Comparison of ENCODE assay signal across 22 mouse cellular contexts in the genomic region with DNA sequence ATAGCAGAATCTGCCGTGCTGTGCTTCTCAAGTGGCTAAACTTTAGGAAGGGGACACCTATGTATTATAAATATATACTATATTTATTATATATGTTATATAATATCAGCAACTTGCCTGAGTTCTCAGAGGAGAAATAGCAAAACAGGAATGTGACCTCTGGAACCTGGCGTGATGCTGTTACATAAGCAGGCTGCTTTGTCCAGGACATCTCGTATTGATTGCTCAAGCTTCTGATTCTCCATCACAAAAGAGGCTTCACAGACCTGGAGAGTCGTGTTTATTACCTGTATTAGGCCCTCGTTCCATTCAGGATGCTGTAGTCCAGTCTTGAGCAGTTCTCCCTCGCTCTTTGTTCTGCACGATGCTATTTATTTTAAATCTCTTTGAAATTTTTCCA. TPM values are rescaled to one million over a fixed set of nuclear protein-coding genes. Genes with fewer than 3 reads are reported as not detected.
DNase-seq lines count a peak whose midpoint lies in the region; ATAC-seq and TF ChIP-seq lines count a peak whose summit lies in the region.
"Had no signal": no experiment of that assay in that cellular context is flagged by ENCODE, and none has a peak within 500 bp of the region (broad histone marks: within the 10 kb centered on the region; RNA-seq: fewer than 3 reads in every experiment).

No protein-coding gene starts in this region.

- TF ChIP-seq CTCF in kidney, adult 2 months (conservative IDR thresholded peaks at IDR 0.05; ENCODE audit: insufficient read depth, insufficient read length, low read depth, low read length), result no peak
- TF ChIP-seq CTCF in liver, adult 2 months (IDR thresholded peaks at IDR 0.05; ENCODE audit: low read depth, low read length), result no peak

- no peaks in the 10 kb centered on the region for H3K27me3 ChIP-seq in kidney, adult 2 months (replicated peaks; ENCODE audit: control insufficient read depth, insufficient read depth, low read length)
- no peaks in the 10 kb centered on the region for H3K27me3 ChIP-seq in kidney, embryonic 16.5 days (ENCODE audit: insufficient read depth, low read length)
- no peaks in the 10 kb centered on the region for H3K27me3 ChIP-seq in liver, adult 2 months (ENCODE audit: control insufficient read depth, insufficient read depth, low read length)
- H3K27me3 ChIP-seq in liver, embryonic 11.5 days (replicated peaks; ENCODE audit: control insufficient read depth, insufficient read depth, low read length), result no peaks in the 10 kb centered on the region
- H3K27me3 ChIP-seq: CH12.LX; embryonic facial prominence, embryonic 12.5 days; heart, embryonic 15.5 days had no signal

- intact Hi-C loops in left cerebral cortex, postnatal 4 days (cut with DNase I), result no loop called here

- no peak overlapping the region for H3K4me3 ChIP-seq in kidney, adult 2 months (ENCODE audit: insufficient read depth, low read depth, low read length)
- no peak overlapping the region for H3K4me3 ChIP-seq in kidney, embryonic 16.5 days (ENCODE audit: low read length)
- no peak overlapping the region for H3K4me3 ChIP-seq in liver, adult 2 months (ENCODE audit: insufficient read depth, low read depth, low read length)
- no peak overlapping the region for H3K4me3 ChIP-seq in liver, embryonic 11.5 days (ENCODE audit: low read depth, low read length)
- H3K4me3 ChIP-seq: embryonic facial prominence, embryonic 12.5 days; heart, adult 2 months; heart, embryonic 15.5 days; hindbrain, embryonic 10.5 days had no signal

- DNase-seq in kidney, adult 2 months, result peak; percentile 51
- DNase-seq in liver, adult 2 months (ENCODE audit: extremely low read depth, low read depth, low spot score), result peak; percentile 94
- no peak for DNase-seq in liver, embryonic 11.5 days (ENCODE audit: low spot score)
- DNase-seq in ES-CJ7 (ENCODE audit: low read depth, low spot score), result peak; percentile 80
- DNase-seq in R1 (ENCODE audit: low read depth, low spot score), result peak; percentile 65
- no peak for DNase-seq in left cerebral cortex, postnatal 4 days
- DNase-seq: adrenal gland, postnatal 14 days; cerebellum, adult 11-12 months; cerebellum, adult 9-10 months; cerebellum, postnatal 25 days; gastrocnemius, postnatal 10 days; heart, adult 2 months had no signal

- H3K4me1 ChIP-seq in kidney, adult 2 months (ENCODE audit: control insufficient read depth, insufficient read depth, low read length), result peaks cover 4% of the 10 kb centered on the region; the same call in 1 of the 2 replicates
- peaks cover 12% of the 10 kb centered on the region for H3K4me1 ChIP-seq in kidney, embryonic 16.5 days (ENCODE audit: insufficient read depth, low read length)
- peaks cover 19% of the 10 kb centered on the region for H3K4me1 ChIP-seq in liver, adult 2 months (ENCODE audit: control insufficient read depth, insufficient read depth, low read length)
- H3K4me1 ChIP-seq in liver, embryonic 11.5 days (replicated peaks; ENCODE audit: control insufficient read depth, insufficient read depth, low read length), result peaks cover 13% of the 10 kb centered on the region

- no peak for TF ChIP-seq POLR2A in kidney, adult 2 months (IDR thresholded peaks at IDR 0.05; ENCODE audit: low read depth, low read length)
- no peak for TF ChIP-seq POLR2A in liver, adult 2 months (IDR thresholded peaks at IDR 0.05; ENCODE audit: extremely low read depth, insufficient read depth, low read length)

- no peak overlapping the region for H3K27ac ChIP-seq in kidney, adult 2 months (ENCODE audit: insufficient read depth, low read depth, low read length)
- no peak overlapping the region for H3K27ac ChIP-seq in kidney, embryonic 16.5 days (ENCODE audit: low read length)
- peak overlapping the region; percentile 89 for H3K27ac ChIP-seq in liver, adult 2 months (replicated peaks; ENCODE audit: insufficient read depth, low read depth, low read length)
- no peak overlapping the region for H3K27ac ChIP-seq in liver, embryonic 11.5 days (ENCODE audit: low read depth, low read length)
- H3K27ac ChIP-seq: embryonic facial prominence, embryonic 12.5 days; heart, adult 2 months; heart, embryonic 15.5 days; hindbrain, embryonic 10.5 days; hindbrain, embryonic 14.5 days had no signal

- no peak overlapping the region for H3K9ac ChIP-seq in kidney, embryonic 16.5 days (replicated peaks; ENCODE audit: low read length)
- peak overlapping the region; percentile 10; the same call in 1 of the 2 replicates for H3K9ac ChIP-seq in liver, adult 2 months (ENCODE audit: low read depth, low read length)
- H3K9ac ChIP-seq in liver, embryonic 11.5 days (ENCODE audit: low read depth, low read length), result no peak overlapping the region
- H3K9ac ChIP-seq: embryonic facial prominence, embryonic 12.5 days; heart, embryonic 15.5 days; hindbrain, embryonic 14.5 days had no signal

- H3K79me2 ChIP-seq in liver, adult 2 months (ENCODE audit: control insufficient read depth, insufficient read depth, low read length), result peaks cover 11% of the 10 kb centered on the region; the same call in 1 of the 2 replicates

- H3K9me3 ChIP-seq in kidney, embryonic 16.5 days (ENCODE audit: low read length), result no peaks in the 10 kb centered on the region
- no peaks in the 10 kb centered on the region for H3K9me3 ChIP-seq in liver, embryonic 11.5 days (ENCODE audit: control insufficient read depth, low read length)
- H3K9me3 ChIP-seq: embryonic facial prominence, embryonic 12.5 days; G1E; heart, embryonic 15.5 days; hindbrain, embryonic 10.5 days had no signal

- WGBS in kidney, adult 2 months, result 79% methylated on average over 7 of the region's 7 CpGs
- 82% methylated on average over 7 of the region's 7 CpGs for WGBS in kidney, embryonic 16.5 days
- WGBS in liver, adult 2 months, result 38% methylated on average over 7 of the region's 7 CpGs
- WGBS in liver, embryonic 11.5 days, result 80% methylated on average over 7 of the region's 7 CpGs

- no peak for ATAC-seq in kidney, embryonic 16.5 days (ENCODE audit: low FRiP score, low TSS enrichment)
- ATAC-seq in liver, embryonic 11.5 days (replicated peaks; ENCODE audit: low FRiP score), result no peak
- ATAC-seq: activated CD4-positive, CD25-positive, alpha-beta regulatory T cell, adult 4 months; forebrain, embryonic 16.5 days had no signal

- H3K4me2 ChIP-seq in kidney, embryonic 16.5 days (replicated peaks; ENCODE audit: low read depth, low read length), result no peak overlapping the region
- H3K4me2 ChIP-seq in liver, embryonic 11.5 days, result no peak overlapping the region
- H3K4me2 ChIP-seq: embryonic facial prominence, embryonic 12.5 days; heart, embryonic 11.5 days; heart, embryonic 15.5 days; hindbrain, embryonic 14.5 days had no signal

- no peaks in the 10 kb centered on the region for H3K36me3 ChIP-seq in kidney, adult 2 months (ENCODE audit: control insufficient read depth, insufficient read depth, low read length)
- no peaks in the 10 kb centered on the region for H3K36me3 ChIP-seq in kidney, embryonic 16.5 days (ENCODE audit: insufficient read depth, low read length)
- H3K36me3 ChIP-seq in liver, adult 2 months (ENCODE audit: control insufficient read depth, insufficient read depth, low read length), result no peaks in the 10 kb centered on the region
- no peaks in the 10 kb centered on the region for H3K36me3 ChIP-seq in liver, embryonic 11.5 days (ENCODE audit: control insufficient read depth, insufficient read depth, low read length)
- H3K36me3 ChIP-seq: embryonic facial prominence, embryonic 12.5 days; heart, embryonic 15.5 days; hindbrain, embryonic 10.5 days had no signal

RNA-seq across cellular contexts. Expression of a gene that starts 3.1 kb away (rescaled TPM):
- 18.7 and 33.7 TPM in 2 replicates for polyA plus RNA-seq in kidney, adult 2 months (2012; rRNA removed)
- 57.1 and 65.6 TPM in 2 replicates for polyA plus RNA-seq in kidney, embryonic 16.5 days (2015; fragmentation: Nextera tagmentation; extraction: Ambion mirVana)
- total RNA-seq in liver, adult 2 months (2014; rRNA removed), result 126 and 178 TPM in 2 replicates
- polyA plus RNA-seq in liver, adult 2 months (2012; rRNA removed), result 21.4 and 23.5 TPM in 2 replicates
- 94.7 and 112 TPM in 2 replicates for polyA plus RNA-seq in liver, embryonic 11.5 days (2014; fragmentation: Nextera tagmentation; extraction: Ambion mirVana)
- 100 to 1,000 TPM; 399 to 412 TPM for total RNA-seq in left cerebral cortex, postnatal 4 days (2021)

Comparison
In these comparisons a context has a peak if more than half of its experiments do, and no peak if none do; other contexts are left out.
1. DNase-seq: peak in kidney, adult 2 months (single experiment), liver, adult 2 months (single experiment), ES-CJ7 (single experiment) and R1 (single experiment); none in liver, embryonic 11.5 days (single experiment) and left cerebral cortex, postnatal 4 days (single experiment).